Mouse (Mus musculus) bone marrow, adult 2 months (tissue): ENCODE data around the gene Jam3. TPM values are rescaled to one million over a fixed set of nuclear protein-coding genes. Genes with fewer than 3 reads are reported as not detected.

Source experiments
- H3K27ac ChIP-seq: fragments of 200-500 bp; 2 replicates; pipeline ENCODE4 v1.5.1; 2012; ENCODE audit warnings: low read depth, mild to moderate bottlenecking, control low read depth, inconsistent platforms, low read length; ENCODE audit not compliant: control insufficient read depth, poor library complexity, insufficient read depth
- H3K4me1 ChIP-seq: fragments of 200-500 bp; 2 replicates; pipeline ENCODE4 v1.6.1; 2011; ENCODE audit warnings: low read length; ENCODE audit not compliant: control insufficient read depth, insufficient read depth
- H3K4me3 ChIP-seq: fragments of 200-500 bp; replicated peaks from 2 replicates; pipeline ENCODE3; 2011; ENCODE audit warnings: mild to moderate bottlenecking, low read depth, low read length, control low read depth; ENCODE audit not compliant: control insufficient read depth
- CTCF ChIP-seq: fragments of 200-500 bp; IDR thresholded peaks from 2 replicates; pipeline ENCODE4 v1.5.1; 2011; ENCODE audit warnings: low read length, control low read depth; ENCODE audit not compliant: control insufficient read depth, insufficient read depth
- POLR2A ChIP-seq: fragments of 200-500 bp; IDR thresholded peaks from 2 replicates; pipeline ENCODE4 v1.6.1; 2011; ENCODE audit warnings: low read depth, mild to moderate bottlenecking, control low read depth, low read length, borderline replicate concordance; ENCODE audit not compliant: control insufficient read depth
- WGBS: fragments of 180-500 bp; shearing (Covaris S2); methylation state at CpG from one replicate; pipeline ENCODE4 v1.1.7; 2018; 5-methylcytosine and 5-hydroxymethylcytosine counted together
- polyA plus RNA-seq: library from polyadenylated mRNA; stranded (reverse); fragments of >200 nt; gene quantifications from 2 replicates; pipeline ENCODE4 v1.2.4, GENCODE M21; 2011; ENCODE audit warnings: low replicate concordance; ENCODE audit not compliant: missing spikeins, insufficient read depth, insufficient read length

The Jam3 gene
- 7.3 TPM in 1 of 2 replicates, not detected in the other for polyA plus RNA-seq

GRCm38 (mm10) chr9:27154763-27155530 lies at the start of gene Jam3:
Gene Jam3, minus strand, starts transcription at chr9:27155421.
- 5% methylated on average over 58 of the region's 58 CpGs for WGBS
- TF ChIP-seq POLR2A (no peak), CTCF (no peak)
- Histone ChIP-seq H3K4me3 (peak within 1 kb of the TSS; percentile 5), H3K27ac (no peak within 1 kb of the TSS), H3K4me1 (no peaks in the 10 kb centered on the region)

GRCm38 (mm10) chr9:27204201-27204600 lies 49.0 kb upstream of the Jam3 start:
- no peak overlapping the region for H3K27ac ChIP-seq
- TF ChIP-seq CTCF (no peak), POLR2A (no peak)
- H3K4me1 ChIP-seq, result no peaks in the 10 kb centered on the region
- no peak overlapping the region for H3K4me3 ChIP-seq
- 78% methylated on average over 6 of the region's 6 CpGs for WGBS

GRCm38 (mm10) chr9:27203134-27203533 lies 47.9 kb upstream of the Jam3 start:
- WGBS, result 70% methylated on average over 2 of the region's 2 CpGs

GRCm38 (mm10) chr9:27201472-27202219 lies 46.4 kb upstream of the Jam3 start:
- no peak for TF ChIP-seq POLR2A
- no peak for TF ChIP-seq CTCF
- 78% methylated on average over 8 of the region's 8 CpGs for WGBS
- H3K4me1 ChIP-seq, result no peaks in the 10 kb centered on the region
- H3K4me3 ChIP-seq, result no peak overlapping the region
- no peak overlapping the region for H3K27ac ChIP-seq

More at GRCm38 (mm10) chr9:27203134-27203533, 47.9 kb upstream of the Jam3 start:
- no peaks in the 10 kb centered on the region for H3K4me1 ChIP-seq
- TF ChIP-seq POLR2A, result no peak
- no peak for TF ChIP-seq CTCF
- H3K4me3 ChIP-seq, result no peak overlapping the region
- H3K27ac ChIP-seq, result no peak overlapping the region

- H3K27ac ChIP-seq, result no peak overlapping the region
- H3K4me3 ChIP-seq, result no peak overlapping the region
- 48% methylated on average over 5 of the region's 6 CpGs for WGBS
- TF ChIP-seq POLR2A, result no peak
- TF ChIP-seq CTCF, result no peak
- H3K4me1 ChIP-seq, result no peaks in the 10 kb centered on the region
Observed at GRCm38 (mm10) chr9:27193592-27194080, 38.4 kb upstream of the Jam3 start.

- Histone ChIP-seq H3K4me1 (no peaks in the 10 kb centered on the region), H3K4me3 (no peak overlapping the region), H3K27ac (no peak overlapping the region)
- WGBS, result 11% methylated on average over 10 of the region's 10 CpGs
- TF ChIP-seq CTCF, result no peak
- TF ChIP-seq POLR2A, result no peak
Observed at GRCm38 (mm10) chr9:27192761-27193591, 37.8 kb upstream of the Jam3 start.

GRCm38 (mm10) chr9:27192001-27192760 lies 37.0 kb upstream of the Jam3 start:
- TF ChIP-seq POLR2A (no peak), CTCF (no peak)
- Histone ChIP-seq H3K27ac (no peak overlapping the region), H3K4me1 (no peaks in the 10 kb centered on the region), H3K4me3 (no peak overlapping the region)
- WGBS, result 14% methylated on average over 14 of the region's 14 CpGs
